Mouse (Mus musculus): ENCODE results near the gene Trpv5.

Gene Trpv5

DNA sequence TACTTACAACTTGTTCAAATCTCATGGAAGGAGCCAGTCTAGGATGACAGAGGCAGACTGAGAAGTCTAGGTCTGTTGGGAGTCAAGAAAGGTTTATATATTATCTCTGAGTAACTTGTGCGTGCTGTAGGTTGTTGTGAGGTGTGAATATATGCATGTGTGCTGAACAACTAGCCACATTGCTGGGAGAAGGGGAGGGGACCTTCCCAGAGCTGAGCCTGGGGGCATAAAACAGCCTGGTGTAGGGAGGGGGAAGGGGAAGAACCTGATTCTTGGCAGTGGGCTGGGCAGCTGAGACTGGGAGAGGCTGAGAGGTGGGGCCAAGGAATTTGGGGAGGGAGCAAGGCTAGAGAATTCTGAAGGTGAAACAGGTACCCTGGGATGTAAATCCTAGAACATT is at the start of gene Trpv5:
TSS of gene Trpv5 (minus strand) at position 101 of the 400 bp plus-strand sequence.
- DNase-seq (ENCODE audit: inconsistent ontology term): no peak

- DNase-seq (ENCODE audit: inconsistent ontology term): no peak
These were observed 47.5 kb upstream of the Trpv5 start for GRCm38 (mm10) chr6:41727989-41728609.

DNA sequence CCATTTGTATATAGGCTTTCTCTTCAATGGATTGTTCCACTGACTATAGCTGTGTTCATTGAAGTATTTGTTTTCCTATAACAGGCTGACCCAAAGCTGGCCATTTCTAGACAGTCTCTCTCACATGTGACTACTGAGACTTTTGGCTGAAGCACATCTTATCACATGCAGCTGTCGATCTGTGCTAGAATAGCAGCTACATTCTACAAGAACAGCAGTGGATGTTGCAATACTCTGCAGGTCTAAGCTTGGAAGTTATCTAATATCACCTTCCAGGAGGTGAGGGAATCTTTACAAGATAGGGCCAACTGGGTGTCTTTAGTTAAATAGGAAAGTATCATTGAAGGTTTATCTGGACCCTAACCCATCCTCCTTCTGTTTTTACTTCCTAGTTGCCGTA is 40.9 kb upstream of the Trpv5 start:
- no peak for DNase-seq (ENCODE audit: inconsistent ontology term)

- DNase-seq (ENCODE audit: inconsistent ontology term): no peak
These were observed 29.7 kb upstream of the Trpv5 start for GRCm38 (mm10) chr6:41710281-41710680.

- DNase-seq (ENCODE audit: inconsistent ontology term): no peak
These were observed 25.7 kb upstream of the Trpv5 start for GRCm38 (mm10) chr6:41706275-41706674.

GRCm38 (mm10) chr6:41704123-41704522 is 23.6 kb upstream of the Trpv5 start, which contains the start of gene Kel:
TSS of gene Kel (minus strand) at chr6:41704339.
- no peak for DNase-seq (ENCODE audit: inconsistent ontology term)

- DNase-seq (ENCODE audit: inconsistent ontology term): no peak
These were observed 22.4 kb upstream of the Trpv5 start for GRCm38 (mm10) chr6:41702928-41703327.

DNA sequence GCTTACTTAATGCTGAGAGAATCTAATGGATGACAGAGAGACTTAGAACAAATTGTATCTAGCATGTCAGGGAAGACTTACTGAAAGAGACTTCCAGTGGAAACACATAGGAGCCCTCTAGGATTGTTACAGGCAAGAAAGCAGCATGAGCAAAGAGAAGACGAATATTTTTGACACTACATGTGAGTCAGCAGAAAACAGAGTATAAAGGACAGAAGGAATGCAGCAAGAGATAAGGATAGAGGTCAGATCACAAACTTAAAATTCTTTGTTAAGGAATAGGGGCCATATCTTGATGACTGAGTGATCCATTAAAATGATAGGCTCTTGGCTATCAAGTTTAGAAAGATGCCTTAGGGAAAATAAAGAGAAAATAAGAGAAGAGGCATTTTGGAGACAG is 20.7 kb upstream of the Trpv5 start:
- DNase-seq (ENCODE audit: inconsistent ontology term): no peak

GRCm38 (mm10) chr6:41694407-41694806 is 13.8 kb upstream of the Trpv5 start:
- DNase-seq (ENCODE audit: inconsistent ontology term): no peak

DNA sequence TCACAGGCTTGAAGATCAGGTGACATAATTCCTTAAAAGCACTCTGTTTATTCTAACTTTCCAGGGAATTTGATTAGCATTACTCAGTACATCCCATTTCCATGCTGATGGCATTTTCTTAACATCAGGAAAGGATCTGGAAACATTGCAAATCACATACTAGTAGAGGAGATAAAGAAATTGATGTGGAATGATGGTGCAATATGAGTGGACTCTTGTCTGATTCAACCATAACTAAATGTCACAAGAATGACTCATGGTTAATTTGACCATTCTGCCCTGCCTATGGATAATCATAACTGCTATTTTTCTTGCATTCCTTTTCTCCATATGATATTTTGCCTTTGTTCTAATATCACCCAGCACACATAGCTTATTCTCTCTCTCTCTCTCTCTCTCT is 11.6 kb upstream of the Trpv5 start:
- no peak for DNase-seq (ENCODE audit: inconsistent ontology term)

- DNase-seq (ENCODE audit: inconsistent ontology term): no peak
These were observed 5.0 kb upstream of the Trpv5 start for GRCm38 (mm10) chr6:41685596-41685995.

DNA sequence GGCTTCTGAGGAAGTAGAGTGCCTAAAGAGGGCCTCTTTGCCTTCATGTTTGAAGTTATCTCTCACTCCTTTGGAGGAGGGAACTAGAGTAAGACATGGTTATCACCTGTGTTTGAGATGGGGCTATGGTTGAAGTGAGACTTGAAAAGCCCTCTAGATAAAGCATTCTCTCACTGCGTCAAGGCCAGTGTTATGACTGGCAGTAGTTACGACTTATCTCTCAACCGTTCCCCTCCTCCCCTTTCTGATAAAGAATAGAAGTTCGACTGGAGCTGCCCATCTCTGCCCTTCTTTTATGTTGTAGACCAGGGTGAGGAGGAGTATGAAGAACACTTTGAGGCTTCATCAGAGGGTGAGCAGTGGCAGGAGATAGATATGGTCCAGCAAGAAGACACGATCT is 4.3 kb upstream of the Trpv5 start:
- DNase-seq (ENCODE audit: inconsistent ontology term): no peak

DNA sequence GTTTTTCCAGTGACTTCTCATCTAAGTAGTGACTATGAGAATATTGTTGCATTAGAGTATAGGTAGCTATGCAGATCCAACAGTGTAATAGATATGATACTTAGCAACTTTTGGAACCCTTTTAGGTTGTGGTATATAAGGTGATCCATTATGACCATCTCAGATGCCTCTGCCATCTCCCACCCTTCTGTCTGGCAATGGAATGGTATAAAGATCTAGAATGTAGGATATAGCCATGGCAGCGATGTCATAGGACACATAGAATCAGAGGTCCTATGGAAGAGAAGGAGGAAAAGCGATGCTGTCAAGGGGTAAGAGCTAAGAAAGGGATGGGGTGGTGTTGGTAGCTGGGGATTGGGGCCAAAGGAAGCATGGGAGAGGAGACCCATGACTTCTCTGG is 3.6 kb upstream of the Trpv5 start, which contains the start of gene Llcfc1:
TSS of gene Llcfc1 (plus strand) at position 301 of the 400 bp plus-strand sequence.
- DNase-seq (ENCODE audit: inconsistent ontology term): no peak

DNA sequence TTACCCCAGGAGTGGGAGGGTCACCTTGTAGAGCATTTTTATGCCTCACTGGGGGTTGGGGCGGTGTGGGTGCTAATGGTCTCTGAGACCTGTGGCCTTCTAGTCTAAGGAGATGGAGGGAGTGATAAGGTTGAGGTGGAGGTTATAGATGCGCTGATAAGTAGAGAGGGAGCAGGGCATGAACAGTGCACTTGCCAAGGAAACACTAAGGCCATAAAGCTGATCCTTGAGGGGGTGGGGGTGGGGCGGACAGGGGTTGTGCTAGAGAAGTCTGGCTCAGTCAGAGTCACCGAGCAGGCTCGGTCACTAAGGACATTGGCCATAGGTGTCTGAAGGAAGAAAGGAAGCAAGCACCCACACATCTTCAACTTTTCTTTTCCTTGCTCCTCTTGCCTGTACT is 1.1 kb upstream of the Trpv5 start:
- DNase-seq (ENCODE audit: inconsistent ontology term): no peak

DNA sequence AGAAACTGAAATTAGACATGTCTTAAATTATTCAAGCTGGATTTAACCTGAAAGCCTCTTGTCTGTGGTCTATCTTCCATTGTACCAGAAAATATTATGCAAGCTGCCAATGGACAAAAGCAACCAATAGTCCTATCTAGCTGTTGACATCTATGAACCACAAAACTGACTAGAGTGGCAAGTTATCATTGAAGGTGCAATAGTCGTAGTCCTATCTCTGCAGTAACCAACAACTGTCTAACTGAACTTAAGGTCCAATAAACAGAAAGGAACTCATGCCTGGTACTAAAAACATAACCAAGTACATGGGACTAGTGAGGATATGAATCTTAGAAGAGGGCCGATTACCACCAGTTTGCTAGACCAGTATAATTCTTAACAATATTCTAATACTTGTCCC is 4.0 kb downstream of the Trpv5 start:
- no peak for DNase-seq (ENCODE audit: inconsistent ontology term)

- peak; percentile 4 for DNase-seq (ENCODE audit: inconsistent ontology term)
These were observed 18.2 kb downstream of the Trpv5 start for GRCm38 (mm10) chr6:41662320-41662719.

DNA sequence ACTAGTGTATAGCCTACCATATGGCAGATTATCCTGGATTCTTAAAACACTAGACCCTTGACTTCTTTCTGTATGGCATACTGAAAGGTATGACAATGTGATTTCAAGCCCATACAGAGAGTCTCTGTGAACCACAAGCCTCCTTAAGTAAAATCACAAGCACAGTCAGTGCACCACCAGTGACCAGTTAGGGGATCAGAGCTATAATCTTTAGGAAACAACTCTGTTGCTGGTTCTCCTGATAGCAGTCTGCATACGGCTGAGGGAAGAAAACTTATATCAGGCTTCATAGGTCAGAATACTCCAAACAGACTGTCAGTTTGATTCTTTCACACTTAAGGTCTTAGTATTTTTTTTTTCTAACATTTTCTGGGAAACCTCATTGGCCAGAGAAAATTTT is 22.1 kb downstream of the Trpv5 start:
- no peak for DNase-seq (ENCODE audit: inconsistent ontology term)

GRCm38 (mm10) chr6:41654648-41655047 is 25.9 kb downstream of the Trpv5 start:
- no peak for DNase-seq (ENCODE audit: inconsistent ontology term)

DNA sequence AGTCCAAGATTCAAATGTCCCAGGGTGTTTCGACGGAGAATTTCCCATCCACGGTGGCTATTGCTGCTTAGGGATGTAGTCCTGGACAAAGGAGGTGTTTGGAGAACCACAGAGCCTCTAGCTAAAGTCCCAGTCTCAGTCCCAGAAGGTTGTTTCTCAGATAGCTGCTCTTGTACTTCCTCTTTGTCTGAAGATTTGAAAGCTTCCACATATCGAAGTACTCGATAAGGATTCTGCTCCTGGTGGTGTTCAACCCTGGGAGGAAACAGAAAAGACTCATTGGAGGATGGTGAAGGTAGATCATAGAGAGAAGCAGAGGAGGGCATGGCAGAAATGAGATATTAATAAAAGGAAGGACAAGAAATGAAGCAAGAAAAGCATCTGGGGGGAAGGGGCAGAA is 27.4 kb downstream of the Trpv5 start:
- DNase-seq (ENCODE audit: inconsistent ontology term): no peak

DNA sequence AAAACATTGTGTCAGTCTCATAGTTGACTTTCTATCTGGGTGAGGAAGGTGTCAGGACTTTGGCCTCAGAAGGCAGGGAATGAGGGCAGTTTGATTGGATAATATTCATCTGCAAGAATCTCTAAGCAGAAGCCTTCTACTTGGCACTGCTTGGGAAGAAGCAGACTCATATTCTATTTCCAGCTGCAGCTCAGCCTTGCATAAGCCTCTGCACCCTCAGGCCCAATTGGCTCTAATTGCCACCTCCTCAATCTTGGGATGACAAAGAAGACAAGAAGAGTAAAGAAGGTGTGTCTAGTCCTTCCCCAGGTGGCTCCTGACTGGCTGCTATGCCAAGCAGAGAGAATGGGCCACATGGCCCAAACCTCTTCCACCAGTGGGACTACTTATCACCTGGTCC is 33.9 kb downstream of the Trpv5 start:
- DNase-seq (ENCODE audit: inconsistent ontology term): no peak

DNA sequence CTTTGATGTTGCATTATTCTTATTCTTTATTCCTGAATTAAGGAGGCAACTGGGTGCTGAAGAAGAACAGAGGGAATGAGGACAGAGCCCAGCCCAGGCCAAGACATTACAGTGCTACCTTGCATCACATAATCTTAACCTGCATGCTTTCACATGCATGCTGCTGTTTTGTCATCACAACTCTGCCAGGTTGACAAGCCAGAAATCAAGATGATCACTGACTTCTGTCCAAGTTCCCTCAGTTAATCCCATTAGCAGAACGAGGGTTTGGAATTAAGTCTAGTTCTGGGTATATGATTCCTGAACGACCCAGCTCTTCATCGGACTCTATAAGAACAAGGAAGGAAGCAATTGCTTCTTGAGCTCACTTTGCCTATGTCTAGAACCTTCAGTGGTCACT is 34.3 kb downstream of the Trpv5 start:
- DNase-seq (ENCODE audit: inconsistent ontology term): no peak

DNA sequence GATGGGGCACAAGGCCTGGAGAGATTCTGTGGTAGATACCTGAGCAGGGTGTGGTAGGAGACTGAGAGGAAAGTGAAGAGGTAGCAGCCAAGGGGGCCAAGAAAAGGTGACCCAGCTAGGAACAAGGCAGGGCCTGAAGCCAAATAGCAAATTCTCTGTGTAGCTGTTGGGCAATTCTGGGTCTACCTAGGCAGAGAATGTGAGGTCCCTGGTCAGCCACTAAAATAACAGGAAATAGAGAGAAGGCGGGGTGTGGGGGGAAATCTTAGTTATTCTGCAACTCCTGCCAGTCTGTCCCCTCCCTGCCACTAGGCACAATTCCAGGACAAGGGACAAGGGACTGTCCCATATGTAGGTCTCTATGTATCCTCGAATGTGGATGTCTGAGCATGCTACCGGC is 37.3 kb downstream of the Trpv5 start:
- DNase-seq (ENCODE audit: inconsistent ontology term): no peak

DNA sequence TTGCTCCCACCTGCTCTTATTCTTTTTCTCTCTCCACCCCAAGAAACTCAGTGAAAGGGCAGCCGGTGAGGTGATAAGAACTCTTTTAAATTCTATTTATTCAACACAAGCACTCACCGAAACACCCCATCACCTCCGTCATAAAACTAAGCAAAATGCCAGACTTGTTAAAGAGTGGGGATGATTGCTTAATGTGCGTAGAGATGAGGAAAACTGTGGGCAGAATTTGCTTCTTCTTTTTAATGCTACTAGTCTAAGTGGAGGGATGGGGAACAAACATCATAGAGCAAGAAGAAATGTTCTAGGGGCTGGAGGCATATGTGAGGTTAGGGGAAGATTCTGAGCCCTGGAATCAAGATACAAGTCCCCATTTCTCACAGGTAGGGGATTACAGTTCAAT is 37.8 kb downstream of the Trpv5 start:
- no peak for DNase-seq (ENCODE audit: inconsistent ontology term)

DNA sequence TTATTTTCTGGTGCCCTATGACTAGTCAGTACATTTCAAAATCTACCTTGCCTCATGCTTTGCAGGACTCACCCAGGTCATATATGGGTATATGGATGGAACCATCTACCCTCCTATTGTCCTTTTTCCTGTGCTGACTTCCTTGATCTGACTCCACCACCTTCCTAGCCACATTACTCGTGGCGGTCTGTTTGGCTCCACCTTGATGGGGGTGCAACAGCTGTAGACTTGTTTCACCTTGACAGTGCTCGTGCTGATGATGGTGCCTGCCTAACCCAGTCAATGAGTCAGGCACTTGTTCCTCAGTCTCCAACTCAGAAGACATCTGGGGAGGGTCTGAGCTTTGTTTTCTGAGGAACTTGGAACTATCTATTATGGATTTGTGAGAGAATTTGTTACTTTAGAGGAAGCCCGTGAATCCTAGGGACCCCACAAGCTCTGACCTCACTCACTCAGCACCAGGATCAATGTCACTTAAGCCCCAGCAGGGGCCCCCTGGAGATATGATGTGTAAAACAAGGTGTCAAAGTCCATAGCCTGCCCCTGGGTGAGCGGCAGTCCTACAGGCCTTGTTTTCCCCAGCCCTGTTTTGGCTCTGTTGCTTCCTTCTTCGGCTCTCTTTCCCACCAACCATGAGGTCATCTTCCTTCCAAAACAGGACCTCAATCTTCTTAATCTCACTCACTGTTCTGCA is 39.2 kb downstream of the Trpv5 start:
- no peak for DNase-seq (ENCODE audit: inconsistent ontology term)

All from Muller cell, postnatal 12 days (primary cell).